Mouse (Mus musculus) kidney, embryonic 14.5 days (tissue): Measurements from ENCODE around the gene Ankrd13d. TPM values are rescaled to one million over a fixed set of nuclear protein-coding genes. Genes with fewer than 3 reads are reported as not detected.

Experiments
- ATAC-seq: fragments of 200-750 bp; cut with Nextera tagmentation; 2 replicates; pipeline ENCODE4 v1.8.0; 2017; ENCODE audit warnings: moderate number of reproducible peaks, mild to moderate bottlenecking, moderate TSS enrichment, moderate library complexity; ENCODE audit not compliant: low FRiP score, low TSS enrichment
- H3K27ac ChIP-seq: fragments of 300-500 bp; sonication (generic); 2 replicates; pipeline ENCODE4 v1.5.1; 2014; ENCODE audit warnings: low read depth, mild to moderate bottlenecking, low read length, moderate library complexity, mixed read lengths
- H3K27me3 ChIP-seq: fragments of 300-500 bp; sonication (generic); 2 replicates; pipeline ENCODE4 v1.6.1; 2014; ENCODE audit warnings: mild to moderate bottlenecking, low read length; ENCODE audit not compliant: control insufficient read depth, insufficient read depth
- H3K36me3 ChIP-seq: fragments of 300-500 bp; sonication (generic); 2 replicates; pipeline ENCODE4 v1.6.1; 2014; ENCODE audit warnings: low read length, mixed read lengths; ENCODE audit not compliant: control insufficient read depth, insufficient read depth
- H3K4me1 ChIP-seq: fragments of 300-500 bp; sonication (generic); 2 replicates; pipeline ENCODE4 v1.6.1; 2014; ENCODE audit warnings: low read length, mixed read lengths; ENCODE audit not compliant: control insufficient read depth, insufficient read depth
- H3K4me2 ChIP-seq: fragments of 300-500 bp; sonication (generic); replicated peaks from 2 replicates; pipeline ENCODE4 v1.6.1; 2014; ENCODE audit warnings: low read depth, mild to moderate bottlenecking, low read length
- H3K4me3 ChIP-seq: fragments of 300-500 bp; sonication (generic); 2 replicates; pipeline ENCODE4 v1.5.1; 2014; ENCODE audit warnings: mild to moderate bottlenecking, low read length
- H3K9ac ChIP-seq: fragments of 300-500 bp; sonication (generic); 2 replicates; pipeline ENCODE4 v1.6.1; 2014; ENCODE audit warnings: low read depth, mild to moderate bottlenecking, low read length, moderate library complexity
- H3K9me3 ChIP-seq: fragments of 300-500 bp; sonication (generic); 2 replicates; pipeline ENCODE4 v1.6.1; 2016; ENCODE audit warnings: low read length; ENCODE audit not compliant: control insufficient read depth
- WGBS: fragments of 180-500 bp; shearing (Covaris S2); extraction: QIAGEN DNeasy Blood & Tissue Kit; methylation state at CpG from one replicate; pipeline ENCODE4 v1.1.7; 2014; 5-methylcytosine and 5-hydroxymethylcytosine counted together
- polyA plus RNA-seq: library from polyadenylated mRNA; unstranded; fragments of >200 nt; fragmentation: Nextera tagmentation; extraction: Ambion mirVana; gene quantifications from 2 replicates; pipeline ENCODE4 v1.2.1, GENCODE M21; 2014

The Ankrd13d gene
- polyA plus RNA-seq, 1 experiment from 2014 or later: 8.3 TPM

- ATAC-seq: peak; percentile 79
- Histone ChIP-seq H3K27me3 (no peaks in the 10 kb centered on the region), H3K4me1 (no peaks in the 10 kb centered on the region), H3K27ac (no peak overlapping the region), H3K4me3 (no peak overlapping the region), H3K36me3 (no peaks in the 10 kb centered on the region), H3K9me3 (no peaks in the 10 kb centered on the region), H3K4me2 (no peak overlapping the region), H3K9ac (no peak overlapping the region)
- 31% methylated on average over 8 of the region's 8 CpGs for WGBS
Observed at GRCm38 (mm10) chr19:4240247-4240668, 42.7 kb downstream of the Ankrd13d start.

DNA sequence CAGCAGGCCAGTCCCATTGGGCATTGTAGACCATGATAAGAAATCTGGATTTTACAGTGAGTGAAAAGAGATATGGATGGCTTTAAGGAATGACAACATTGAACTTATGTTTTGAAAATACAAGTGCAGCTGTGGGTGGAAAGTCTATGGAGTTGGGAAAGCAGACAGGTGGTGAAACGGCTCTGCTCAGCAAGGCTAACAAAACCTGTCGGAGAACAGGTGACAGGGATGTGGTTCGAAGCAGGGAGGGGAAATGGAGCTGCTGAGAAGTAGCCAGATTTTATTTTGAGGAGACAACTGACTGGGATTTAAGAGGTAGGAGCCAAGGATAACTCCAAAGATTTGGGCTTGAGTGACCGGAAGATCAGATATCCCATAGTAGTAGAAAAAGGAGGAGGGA lies 48.4 kb downstream of the Ankrd13d start:
- Histone ChIP-seq H3K4me2 (no peak overlapping the region), H3K36me3 (no peaks in the 10 kb centered on the region), H3K9me3 (no peaks in the 10 kb centered on the region), H3K4me1 (peaks cover 20% of the 10 kb centered on the region), H3K27me3 (no peaks in the 10 kb centered on the region), H3K9ac (no peak overlapping the region), H3K27ac (no peak overlapping the region), H3K4me3 (no peak overlapping the region)
- ATAC-seq: no peak
- 74% methylated on average over 4 of the region's 4 CpGs for WGBS

DNA sequence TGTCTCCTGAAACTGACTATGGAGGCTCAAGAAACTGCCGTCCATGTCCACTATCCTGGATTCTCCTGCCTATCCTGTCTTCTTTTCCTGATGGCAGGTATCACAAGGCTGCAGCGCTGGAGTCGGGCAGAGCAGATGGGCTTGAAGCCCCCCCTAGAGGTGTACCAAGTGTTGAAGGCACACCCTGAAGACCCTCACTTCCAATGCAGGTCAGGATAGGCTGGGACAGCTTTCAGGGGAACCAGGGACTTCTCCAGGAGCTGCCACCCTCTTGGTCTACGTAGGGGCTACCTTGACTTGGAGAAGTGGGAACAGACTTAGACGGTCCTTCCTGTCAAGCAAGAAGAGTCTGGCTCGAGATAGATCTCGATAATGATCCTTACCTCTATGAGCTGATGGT lies 50.3 kb downstream of the Ankrd13d start:
- Histone ChIP-seq H3K36me3 (no peaks in the 10 kb centered on the region), H3K9me3 (no peaks in the 10 kb centered on the region), H3K27me3 (no peaks in the 10 kb centered on the region), H3K4me3 (no peak overlapping the region), H3K4me2 (peak overlapping the region; percentile 51; the same call in 1 of the 2 replicates), H3K4me1 (peaks cover 23% of the 10 kb centered on the region), H3K9ac (0 out of 2 replicates have a peak overlapping the region, but pooled peaks have one; percentile 32), H3K27ac (no peak overlapping the region)
- ATAC-seq: no peak
- WGBS: 76% methylated on average over 7 of the region's 7 CpGs

- Histone ChIP-seq H3K4me3 (peak overlapping the region; percentile 46), H3K27ac (peak overlapping the region; percentile 53; the same call in 1 of the 2 replicates), H3K4me2 (peak overlapping the region; percentile 51), H3K4me1 (peaks cover 23% of the 10 kb centered on the region), H3K9me3 (no peaks in the 10 kb centered on the region), H3K9ac (peak overlapping the region; percentile 44; the same call in 1 of the 2 replicates), H3K36me3 (no peaks in the 10 kb centered on the region), H3K27me3 (no peaks in the 10 kb centered on the region)
- ATAC-seq: 0 out of 2 replicates have a peak, but pooled peaks have one; percentile 1
- 43% methylated on average over 2 of the region's 2 CpGs for WGBS
Observed at GRCm38 (mm10) chr19:4232186-4232572, 50.8 kb downstream of the Ankrd13d start.

DNA sequence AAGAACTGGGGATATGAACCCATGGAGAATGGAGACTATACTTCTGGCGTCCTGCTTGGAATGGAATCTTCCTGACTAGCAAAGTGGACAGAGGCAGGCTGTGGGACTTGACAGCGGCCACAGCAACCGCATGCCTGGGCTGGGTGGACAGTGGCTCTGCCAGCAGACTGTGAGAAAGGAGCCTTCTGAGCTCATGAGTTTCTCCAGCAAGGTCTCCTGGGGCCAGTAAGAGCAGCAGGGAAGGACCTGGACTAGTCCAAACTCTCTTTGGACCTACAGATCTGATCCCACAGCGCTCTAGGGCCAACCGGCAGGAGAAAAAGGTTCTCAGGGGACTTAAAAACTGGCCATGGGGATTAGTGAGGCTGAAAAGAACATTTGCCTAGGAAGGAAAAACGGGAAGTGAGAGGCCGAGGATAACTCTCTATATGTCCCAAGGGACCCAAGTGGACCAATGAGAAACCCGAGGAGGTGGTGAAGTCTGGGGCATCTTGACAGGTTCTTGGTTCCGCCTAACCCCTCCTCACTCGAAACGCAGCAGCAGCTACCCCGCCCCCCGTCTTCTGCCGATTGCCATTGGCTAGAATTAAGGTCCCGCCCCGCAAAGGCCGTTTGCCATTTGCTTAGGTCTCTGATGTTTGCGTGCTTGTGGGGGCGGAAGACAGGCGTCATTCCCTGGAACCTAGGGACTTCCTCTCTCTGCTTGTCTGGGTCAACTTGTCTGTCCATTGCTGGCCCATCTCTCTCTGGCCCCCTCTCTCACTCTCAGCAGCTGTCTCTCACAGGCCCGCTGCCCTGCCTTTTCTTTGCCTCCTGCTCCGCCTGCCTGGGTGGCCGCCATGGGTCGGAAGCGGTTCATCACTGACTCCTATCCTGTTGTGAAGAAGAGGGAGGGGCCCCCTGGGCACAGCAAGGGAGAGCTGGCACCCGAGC lies 51.4 kb downstream of the Ankrd13d start, which contains the start of gene Pold4:
TSS of gene Pold4 (plus strand) at position 647 of the 933 bp plus-strand sequence.
- Histone ChIP-seq H3K4me2 (peak within 1 kb of the TSS; percentile 51), H3K27me3 (no peaks in the 10 kb centered on the region), H3K9ac (peak within 1 kb of the TSS; percentile 44; the same call in 1 of the 2 replicates), H3K36me3 (no peaks in the 10 kb centered on the region), H3K27ac (peak within 1 kb of the TSS; percentile 75), H3K9me3 (no peaks in the 10 kb centered on the region), H3K4me3 (peak within 1 kb of the TSS; percentile 46), H3K4me1 (peaks cover 23% of the 10 kb centered on the region)
- WGBS: 9% methylated on average over 26 of the region's 26 CpGs
- ATAC-seq: peak; percentile 82

DNA sequence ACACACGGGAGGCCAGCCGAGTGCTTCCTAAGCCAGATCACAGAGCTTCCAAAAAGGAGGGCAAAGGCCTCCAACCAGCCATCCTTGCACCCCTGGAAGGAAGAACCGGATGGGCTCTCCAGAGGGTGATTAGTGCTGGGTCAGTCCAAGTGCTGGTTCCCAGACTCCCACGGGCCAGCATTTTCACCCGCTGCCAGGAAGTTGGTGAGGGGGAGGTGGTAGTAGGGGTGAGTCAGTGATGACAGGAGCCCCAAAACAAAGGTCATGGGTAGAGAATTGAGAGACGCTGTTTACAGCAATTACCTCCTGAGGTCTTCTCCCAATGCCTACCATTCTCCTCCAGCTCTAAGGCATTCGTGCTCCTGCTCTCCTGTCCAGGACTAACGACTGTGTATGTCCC lies 52.5 kb downstream of the Ankrd13d start:
- no peak overlapping the region for H3K9ac ChIP-seq
- no peak overlapping the region for H3K4me3 ChIP-seq
- H3K36me3 ChIP-seq: no peaks in the 10 kb centered on the region
- WGBS: 49% methylated on average over 8 of the region's 8 CpGs
- peaks cover 23% of the 10 kb centered on the region for H3K4me1 ChIP-seq
- no peak overlapping the region for H3K4me2 ChIP-seq
- no peak for ATAC-seq
- no peaks in the 10 kb centered on the region for H3K9me3 ChIP-seq
- no peaks in the 10 kb centered on the region for H3K27me3 ChIP-seq
- peak overlapping the region; percentile 65; the same call in 1 of the 2 replicates for H3K27ac ChIP-seq

DNA sequence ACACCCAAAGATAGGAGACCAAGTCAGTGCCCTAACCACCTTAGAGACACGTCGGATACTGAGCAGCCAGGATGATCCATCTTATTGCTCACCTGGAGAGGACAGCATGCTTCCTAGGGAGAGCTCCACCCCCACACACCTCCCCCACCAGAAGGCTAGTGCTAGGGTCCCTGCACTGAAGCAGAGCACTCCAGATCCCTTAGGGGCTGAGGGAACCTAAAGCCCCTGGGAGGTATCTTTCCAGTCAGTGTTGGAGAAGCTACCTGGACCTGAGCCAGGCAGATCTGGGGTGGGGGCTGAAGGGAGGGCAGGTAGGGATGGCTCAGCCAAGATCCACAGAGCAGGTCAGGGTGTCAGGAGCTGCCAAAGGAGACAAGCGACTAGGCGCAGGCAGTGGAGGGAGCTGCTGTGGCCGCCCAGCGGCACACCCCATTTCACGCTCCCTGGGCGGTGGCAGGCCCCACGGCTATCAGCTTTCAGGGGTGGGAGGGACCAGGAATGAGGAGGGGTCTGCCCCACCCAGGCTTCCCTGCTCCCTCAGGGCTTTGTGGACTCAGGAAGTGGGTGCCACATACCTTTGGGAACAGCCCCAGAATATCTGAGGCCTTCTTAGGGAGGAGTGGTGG lies 53.4 kb downstream of the Ankrd13d start:
- Histone ChIP-seq H3K4me2 (0 out of 2 replicates have a peak overlapping the region, but pooled peaks have one; percentile 8), H3K9ac (no peak overlapping the region; the same call in 1 of the 2 replicates), H3K4me1 (peaks cover 23% of the 10 kb centered on the region), H3K4me3 (no peak overlapping the region), H3K9me3 (no peaks in the 10 kb centered on the region), H3K36me3 (no peaks in the 10 kb centered on the region), H3K27me3 (no peaks in the 10 kb centered on the region), H3K27ac (no peak overlapping the region; the same call in 1 of the 2 replicates)
- peak; percentile 53 for ATAC-seq
- 25% methylated on average over 9 of the region's 9 CpGs for WGBS

DNA sequence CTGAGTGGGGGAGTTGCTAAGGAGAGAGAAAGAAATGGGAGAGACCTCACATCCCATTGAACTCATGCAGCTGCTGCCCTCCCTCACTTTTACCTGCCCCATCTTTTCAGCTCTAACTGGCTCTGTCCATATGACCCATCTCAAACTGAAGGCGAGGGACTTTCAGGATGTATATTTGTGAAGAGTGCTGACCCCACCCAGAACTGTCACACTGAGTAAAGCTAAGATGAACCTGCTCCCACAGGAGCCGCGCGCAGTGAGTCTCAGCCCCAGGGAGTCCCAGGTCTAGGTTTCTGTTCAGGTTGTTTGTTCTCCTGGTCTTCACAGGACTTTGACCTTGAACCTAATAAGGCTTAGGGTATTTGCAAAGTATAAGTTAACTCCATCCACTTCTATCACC lies 54.0 kb downstream of the Ankrd13d start:
- H3K27ac ChIP-seq: no peak overlapping the region
- H3K4me3 ChIP-seq: no peak overlapping the region
- peaks cover 23% of the 10 kb centered on the region for H3K4me1 ChIP-seq
- H3K9me3 ChIP-seq: no peaks in the 10 kb centered on the region
- H3K36me3 ChIP-seq: no peaks in the 10 kb centered on the region
- H3K27me3 ChIP-seq: no peaks in the 10 kb centered on the region
- no peak overlapping the region for H3K9ac ChIP-seq
- no peak overlapping the region for H3K4me2 ChIP-seq
- ATAC-seq: no peak
- 78% methylated on average over 4 of the region's 4 CpGs for WGBS
